Mouse (Mus musculus): ENCODE measurements around the gene Styx. TPM values are rescaled to one million over a fixed set of nuclear protein-coding genes. Genes with fewer than 3 reads are reported as not detected.
"Not testable (repeated sequence)": the region's sequence is repeated elsewhere in the genome, so short reads cannot be mapped to it uniquely, and the experiment has no call there.

Gene Styx
- polyA plus RNA-seq, 1 experiment, result 19.3 TPM

- TF ChIP-seq CTCF (IDR thresholded peaks at IDR 0.05; ENCODE audit: extremely low read depth, insufficient read length, insufficient replicate concordance, low read depth, low read length) (no peak), POLR2A (IDR thresholded peaks at IDR 0.05; ENCODE audit: low read depth, low read length) (no peak)
- H3K27me3 ChIP-seq (ENCODE audit: control insufficient read depth, insufficient read depth, low read length), result no peaks in the 10 kb centered on the region
- WGBS, result 73% methylated on average over 19 of the region's 19 CpGs
- H3K36me3 ChIP-seq (ENCODE audit: control insufficient read depth, insufficient read depth, low read length), result no peaks in the 10 kb centered on the region
- no peak overlapping the region; the same call in 1 of the 2 replicates for H3K27ac ChIP-seq (ENCODE audit: insufficient read depth, low read depth, low read length)
- H3K4me3 ChIP-seq (ENCODE audit: low read depth, low read length), result no peak overlapping the region
- H3K4me1 ChIP-seq (ENCODE audit: control insufficient read depth, insufficient read depth, insufficient read length, low read length), result peaks cover 5% of the 10 kb centered on the region; the same call in 1 of the 2 replicates
Measured at GRCm38 (mm10) chr14:45464036-45465035, 113.4 kb downstream of the Styx start.

GRCm38 (mm10) chr14:45466371-45466770 is 115.5 kb downstream of the Styx start:
- H3K36me3 ChIP-seq (ENCODE audit: control insufficient read depth, insufficient read depth, low read length); H3K27me3 ChIP-seq (ENCODE audit: control insufficient read depth, insufficient read depth, low read length); H3K27ac ChIP-seq (ENCODE audit: insufficient read depth, low read depth, low read length); H3K4me1 ChIP-seq (ENCODE audit: control insufficient read depth, insufficient read depth, insufficient read length, low read length); H3K4me3 ChIP-seq (ENCODE audit: low read depth, low read length): not testable (repeated sequence)
- 82% methylated on average over 8 of the region's 8 CpGs for WGBS

DNA sequence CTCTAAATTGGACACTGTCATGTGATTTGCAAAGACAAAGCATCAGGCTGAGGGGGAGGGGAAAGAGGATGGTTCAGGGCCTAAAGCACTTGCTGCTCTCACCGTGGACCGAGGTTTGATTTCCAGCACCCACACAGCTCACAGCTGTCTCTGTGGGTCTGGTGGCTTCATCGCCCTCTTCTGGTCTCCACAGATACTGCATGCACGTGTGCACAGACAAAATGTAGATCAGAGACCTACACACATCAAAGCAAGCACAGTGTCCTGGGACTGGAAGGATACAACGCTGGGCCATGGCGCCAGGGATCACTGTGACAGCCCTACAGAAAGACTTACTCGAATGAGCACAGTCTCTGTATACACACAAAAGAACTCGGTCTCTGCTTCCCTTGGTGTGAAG is 118.6 kb downstream of the Styx start:
- H3K36me3 ChIP-seq (ENCODE audit: control insufficient read depth, insufficient read depth, low read length), result no peaks in the 10 kb centered on the region
- no peaks in the 10 kb centered on the region for H3K27me3 ChIP-seq (ENCODE audit: control insufficient read depth, insufficient read depth, low read length)
- no peaks in the 10 kb centered on the region for H3K4me1 ChIP-seq (ENCODE audit: control insufficient read depth, insufficient read depth, insufficient read length, low read length)
- no peak overlapping the region for H3K27ac ChIP-seq (ENCODE audit: insufficient read depth, low read depth, low read length)
- no peak overlapping the region for H3K4me3 ChIP-seq (ENCODE audit: low read depth, low read length)
- 92% methylated on average over 8 of the region's 8 CpGs for WGBS
- TF ChIP-seq POLR2A (IDR thresholded peaks at IDR 0.05; ENCODE audit: low read depth, low read length) (no peak), CTCF (IDR thresholded peaks at IDR 0.05; ENCODE audit: extremely low read depth, insufficient read length, insufficient replicate concordance, low read depth, low read length) (no peak)

Other genes with a start within 250 kb of the Styx start
- 2.1 and 2.4 TPM in 2 replicates for gene Gpr137c, start 131.4 kb upstream of the Styx start, polyA plus RNA-seq (2012; rRNA removed)
- gene Txndc16, start 130.8 kb upstream of the Styx start, polyA plus RNA-seq (2012; rRNA removed), result 0.90 and 1.4 TPM in 2 replicates
- 3.1 and 4.0 TPM in 2 replicates for gene Ero1l, start 32.3 kb upstream of the Styx start, polyA plus RNA-seq (2012; rRNA removed)
- 3.3 and 4.8 TPM in 2 replicates for gene Psmc6, start 21.3 kb upstream of the Styx start, polyA plus RNA-seq (2012; rRNA removed)
- 0.79 and 1.2 TPM in 2 replicates for gene Gnpnat1, start 53.8 kb downstream of the Styx start, polyA plus RNA-seq (2012; rRNA removed)
- 4.7 and 4.9 TPM in 2 replicates for gene Fermt2, start 179.0 kb downstream of the Styx start, polyA plus RNA-seq (2012; rRNA removed)